Mouse (Mus musculus): ENCODE measurements at regions not wholly inside any gene's neighbourhood (a gene's known extent, or its start where the extent isn't known, plus 50 kb on each side); places are given as distances from the start of the nearest gene placed in this dataset.

DNA sequence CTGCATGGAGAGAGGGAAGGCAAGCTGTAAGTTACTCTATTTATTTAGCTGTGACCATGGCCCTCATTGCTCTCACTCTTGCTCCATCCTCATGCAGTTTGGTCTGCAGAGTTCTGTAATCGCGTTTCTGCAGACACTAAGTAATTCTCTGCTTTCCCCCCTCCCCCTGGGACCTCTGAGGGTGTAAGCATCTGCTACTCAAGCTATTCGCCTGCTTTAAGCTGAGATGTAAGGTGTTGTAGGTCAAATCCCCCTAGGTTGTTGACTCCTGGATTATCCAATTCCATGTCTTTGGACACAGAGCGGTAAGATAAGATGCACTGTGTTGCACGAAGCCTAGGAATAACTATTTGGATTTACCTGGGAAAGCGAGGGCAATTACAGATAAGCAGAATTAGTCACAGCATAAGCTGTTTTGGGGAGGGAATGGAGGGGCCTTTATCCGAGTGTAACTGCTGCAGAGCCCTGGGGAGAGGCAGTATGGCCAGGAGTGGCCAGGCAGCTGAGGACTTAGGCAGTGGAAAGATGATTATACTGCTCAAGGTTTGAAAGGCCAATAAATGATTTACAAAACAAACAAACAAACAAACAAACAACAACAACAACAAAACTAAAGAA lies 561.8 kb upstream of the BB014433 start:
- no peak overlapping the region for H3K27ac ChIP-seq (ENCODE audit: control insufficient read depth, low read depth, low read length)
- no peaks in the 10 kb centered on the region for H3K9me3 ChIP-seq (replicated peaks; ENCODE audit: insufficient read depth, low read length)
- no peaks in the 10 kb centered on the region for H3K79me2 ChIP-seq (ENCODE audit: control insufficient read depth, insufficient read depth, low read length, poor library complexity)
- DNase-seq (ENCODE audit: low read depth, low spot score): no peak
- H3K4me1 ChIP-seq (ENCODE audit: control insufficient read depth in 1 of 2, insufficient read depth in 2 of 2, low read length in 2 of 2): no peaks in the 10 kb centered on the region
- no peaks in the 10 kb centered on the region for H3K27me3 ChIP-seq (ENCODE audit: control insufficient read depth in 1 of 2, insufficient read depth in 2 of 2, low read length in 2 of 2)
- no peak overlapping the region for H3K9ac ChIP-seq (ENCODE audit: control insufficient read depth, low read depth, low read length, poor library complexity, severe bottlenecking)
- H3K4me3 ChIP-seq (ENCODE audit: control insufficient read depth in 1 of 2, insufficient read depth in 1 of 2, low read depth in 2 of 2, low read length in 2 of 2): no peak overlapping the region
- H3K36me3 ChIP-seq (ENCODE audit: control insufficient read depth in 1 of 2, insufficient read depth in 2 of 2, low read length in 2 of 2): no peaks in the 10 kb centered on the region
- TF ChIP-seq RAD21 (IDR thresholded peaks at IDR 0.05; ENCODE audit: low read depth, low read length): no peak
- no peak for TF ChIP-seq MAX (IDR thresholded peaks at IDR 0.05; ENCODE audit: low read length)
- no peak for TF ChIP-seq SIN3A (IDR thresholded peaks at IDR 0.05; ENCODE audit: low read length)
- TF ChIP-seq ZNF384 (IDR thresholded peaks at IDR 0.05; ENCODE audit: low read depth, low read length): no peak
- no peak for TF ChIP-seq ETS1 (IDR thresholded peaks at IDR 0.05; ENCODE audit: low read depth, low read length)
- TF ChIP-seq RCOR1 (IDR thresholded peaks at IDR 0.05; ENCODE audit: low read depth, low read length): no peak
- TF ChIP-seq MXI1 (IDR thresholded peaks at IDR 0.05; ENCODE audit: low read depth, low read length): no peak
- no peak for TF ChIP-seq MYB (IDR thresholded peaks at IDR 0.05; ENCODE audit: low read depth, low read length)
- no peak for TF ChIP-seq TAL1 (IDR thresholded peaks at IDR 0.05; ENCODE audit: low read length)
- TF ChIP-seq NELFE (IDR thresholded peaks at IDR 0.05; ENCODE audit: low read depth, low read length): no peak
- TF ChIP-seq CTCF (IDR thresholded peaks at IDR 0.05 in 2 of 3, conservative IDR thresholded peaks at IDR 0.05 in 1 of 3; ENCODE audit: control insufficient read depth in 1 of 3, insufficient read depth in 1 of 3, low read depth in 2 of 3, low read length in 3 of 3, poor library complexity in 1 of 3, severe bottlenecking in 1 of 3): no peak
- TF ChIP-seq HCFC1 (IDR thresholded peaks at IDR 0.05; ENCODE audit: low read depth, low read length): no peak
- no peak for TF ChIP-seq MYC (IDR thresholded peaks at IDR 0.05; ENCODE audit: low read depth, low read length)
- TF ChIP-seq GABPA (IDR thresholded peaks at IDR 0.05; ENCODE audit: low read depth, low read length): no peak

DNA sequence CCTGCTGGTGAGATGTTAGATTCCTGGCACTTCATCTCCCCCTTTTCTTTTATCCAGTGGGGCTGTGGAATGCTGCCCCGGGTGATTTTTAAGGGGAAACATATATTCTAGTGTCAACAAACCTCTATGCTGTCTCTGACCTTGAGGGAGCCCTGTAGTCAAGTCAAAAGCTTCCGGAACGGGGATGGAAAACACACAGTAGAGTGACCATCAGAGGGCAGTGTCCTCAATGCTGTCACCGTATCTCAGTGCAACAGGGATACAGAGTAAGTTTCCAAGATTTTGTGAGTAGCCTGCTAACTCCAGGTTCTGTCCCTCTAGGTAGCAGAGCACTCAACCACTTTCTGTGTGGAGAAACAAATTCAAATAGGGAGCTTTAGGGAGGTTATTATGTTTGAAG lies 555.7 kb upstream of the BB014433 start:
- TF ChIP-seq SIN3A (IDR thresholded peaks at IDR 0.05; ENCODE audit: low read length): no peak
- no peak for TF ChIP-seq CTCF (IDR thresholded peaks at IDR 0.05 in 2 of 3, conservative IDR thresholded peaks at IDR 0.05 in 1 of 3; ENCODE audit: control insufficient read depth in 1 of 3, insufficient read depth in 1 of 3, low read depth in 2 of 3, low read length in 3 of 3, poor library complexity in 1 of 3, severe bottlenecking in 1 of 3)
- no peak for TF ChIP-seq POLR2AphosphoS5 (IDR thresholded peaks at IDR 0.05; ENCODE audit: borderline replicate concordance, low read depth, low read length)
- TF ChIP-seq ZKSCAN1 (IDR thresholded peaks at IDR 0.05; ENCODE audit: low read depth, low read length): no peak
- no peak for TF ChIP-seq CHD1 (IDR thresholded peaks at IDR 0.05; ENCODE audit: low read depth, low read length)
- no peak for TF ChIP-seq MYB (IDR thresholded peaks at IDR 0.05; ENCODE audit: low read depth, low read length)
- no peak for TF ChIP-seq E2F4 (IDR thresholded peaks at IDR 0.05; ENCODE audit: borderline replicate concordance, low read depth, low read length)
- no peak for TF ChIP-seq MYC (IDR thresholded peaks at IDR 0.05; ENCODE audit: low read depth, low read length)
- no peak for TF ChIP-seq ELF1 (IDR thresholded peaks at IDR 0.05; ENCODE audit: low read depth, low read length)
- TF ChIP-seq POLR2AphosphoS2 (IDR thresholded peaks at IDR 0.05; ENCODE audit: low read length): no peak
- TF ChIP-seq USF2 (IDR thresholded peaks at IDR 0.05; ENCODE audit: borderline replicate concordance in 1 of 2, insufficient read depth in 1 of 2, low read depth in 1 of 2, low read length in 2 of 2): no peak
- no peak for TF ChIP-seq USF1 (IDR thresholded peaks at IDR 0.05; ENCODE audit: low read depth, low read length)
- no peak for TF ChIP-seq TAL1 (IDR thresholded peaks at IDR 0.05; ENCODE audit: low read length)
- no peak for TF ChIP-seq RAD21 (IDR thresholded peaks at IDR 0.05; ENCODE audit: low read depth, low read length)
- TF ChIP-seq MAFK (IDR thresholded peaks at IDR 0.05; ENCODE audit: borderline replicate concordance, low read depth, low read length): no peak
- TF ChIP-seq TCF12 (IDR thresholded peaks at IDR 0.05; ENCODE audit: low read depth, low read length): no peak
- TF ChIP-seq SMC3 (IDR thresholded peaks at IDR 0.05; ENCODE audit: low read depth, low read length): no peak
- TF ChIP-seq GATA1 (IDR thresholded peaks at IDR 0.05; ENCODE audit: low read depth, low read length): no peak

More for the DNA sequence above, 555.7 kb upstream of the BB014433 start:
- Histone ChIP-seq H3K27ac (ENCODE audit: control insufficient read depth, low read depth, low read length) (no peak overlapping the region), H3K9ac (ENCODE audit: control insufficient read depth, low read depth, low read length, poor library complexity, severe bottlenecking) (no peak overlapping the region), H3K36me3 (ENCODE audit: control insufficient read depth in 1 of 2, insufficient read depth in 2 of 2, low read length in 2 of 2) (no peaks in the 10 kb centered on the region), H3K4me1 (ENCODE audit: control insufficient read depth in 1 of 2, insufficient read depth in 2 of 2, low read length in 2 of 2) (no peaks in the 10 kb centered on the region), H3K9me3 (replicated peaks; ENCODE audit: insufficient read depth, low read length) (no peaks in the 10 kb centered on the region), H3K27me3 (ENCODE audit: control insufficient read depth in 1 of 2, insufficient read depth in 2 of 2, low read length in 2 of 2) (no peaks in the 10 kb centered on the region), H3K4me3 (ENCODE audit: control insufficient read depth in 1 of 2, insufficient read depth in 1 of 2, low read depth in 2 of 2, low read length in 2 of 2) (no peak overlapping the region), H3K79me2 (ENCODE audit: control insufficient read depth, insufficient read depth, low read length, poor library complexity) (no peaks in the 10 kb centered on the region)
- no peak for DNase-seq (ENCODE audit: low read depth, low spot score)

Data from MEL (cell line).